Mouse (Mus musculus): Measurements from ENCODE around the gene Rab12.

Rab12 gene

GRCm38 (mm10) chr17:66448421-66449405 lies 70.8 kb downstream of the Rab12 start:
- DNase-seq (ENCODE audit: extremely low read depth, low read depth): no peak

GRCm38 (mm10) chr17:66447978-66448377 lies 71.6 kb downstream of the Rab12 start:
- DNase-seq (ENCODE audit: extremely low read depth, low read depth): no peak

GRCm38 (mm10) chr17:66447007-66447312 lies 72.6 kb downstream of the Rab12 start:
- DNase-seq (ENCODE audit: extremely low read depth, low read depth): no peak

- DNase-seq (ENCODE audit: extremely low read depth, low read depth): no peak
Measured at GRCm38 (mm10) chr17:66446196-66447006, 73.1 kb downstream of the Rab12 start.
